Mouse (Mus musculus): Measurements from ENCODE around the gene Eef1akmt1. TPM values are rescaled to one million over a fixed set of nuclear protein-coding genes. Genes with fewer than 3 reads are reported as not detected.

Eef1akmt1 gene
- polyA plus RNA-seq, 1 experiment from 2014 or later = 85.9 TPM

DNA sequence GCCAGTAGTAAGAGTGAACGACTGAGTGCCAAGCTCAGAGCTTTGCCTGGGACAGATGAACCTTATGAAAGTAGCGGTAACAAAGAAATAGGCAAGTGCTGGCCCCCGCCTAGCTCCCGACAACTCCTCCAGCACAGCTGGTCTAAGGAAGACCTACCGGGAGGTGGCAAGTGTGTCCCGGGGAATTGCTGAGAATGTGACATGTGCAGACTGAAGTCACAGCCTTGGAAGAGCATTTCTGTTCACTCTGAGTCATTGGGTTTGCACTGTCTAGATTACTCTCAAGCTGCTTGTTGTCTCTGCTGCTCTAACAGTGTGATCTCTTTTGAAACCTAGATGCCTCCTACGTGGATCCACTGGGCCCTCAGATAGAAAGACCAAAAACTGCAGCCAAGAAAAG, 54.4 kb downstream of the Eef1akmt1 start:
- Histone ChIP-seq H3K4me3 (replicated peaks) (no peak overlapping the region), H3K9me3 (replicated peaks) (no peaks in the 10 kb centered on the region), H3K4me2 (replicated peaks) (no peak overlapping the region), H3K27me3 (no peaks in the 10 kb centered on the region), H3K36me3 (no peaks in the 10 kb centered on the region; the same call in 1 of the 2 replicates), H3K9ac (no peak overlapping the region), H3K27ac (replicated peaks) (no peak overlapping the region), H3K4me1 (no peaks in the 10 kb centered on the region)
- ATAC-seq (ENCODE audit: insufficient number of reproducible peaks, low FRiP score, low TSS enrichment, low read depth) = no peak
- WGBS = 82% methylated on average over 7 of the region's 7 CpGs

- no peaks in the 10 kb centered on the region; the same call in 1 of the 2 replicates for H3K36me3 ChIP-seq
- no peaks in the 10 kb centered on the region for H3K9me3 ChIP-seq (replicated peaks)
- ATAC-seq (ENCODE audit: insufficient number of reproducible peaks, low FRiP score, low TSS enrichment, low read depth) = no peak
- 61% methylated on average over 6 of the region's 6 CpGs for WGBS
- no peak overlapping the region for H3K4me2 ChIP-seq (replicated peaks)
- no peak overlapping the region for H3K27ac ChIP-seq (replicated peaks)
- no peak overlapping the region for H3K4me3 ChIP-seq (replicated peaks)
- no peaks in the 10 kb centered on the region for H3K27me3 ChIP-seq
- H3K4me1 ChIP-seq = no peaks in the 10 kb centered on the region
- no peak overlapping the region for H3K9ac ChIP-seq
These were observed 56.2 kb downstream of the Eef1akmt1 start for GRCm38 (mm10) chr14:57515156-57515762.

DNA sequence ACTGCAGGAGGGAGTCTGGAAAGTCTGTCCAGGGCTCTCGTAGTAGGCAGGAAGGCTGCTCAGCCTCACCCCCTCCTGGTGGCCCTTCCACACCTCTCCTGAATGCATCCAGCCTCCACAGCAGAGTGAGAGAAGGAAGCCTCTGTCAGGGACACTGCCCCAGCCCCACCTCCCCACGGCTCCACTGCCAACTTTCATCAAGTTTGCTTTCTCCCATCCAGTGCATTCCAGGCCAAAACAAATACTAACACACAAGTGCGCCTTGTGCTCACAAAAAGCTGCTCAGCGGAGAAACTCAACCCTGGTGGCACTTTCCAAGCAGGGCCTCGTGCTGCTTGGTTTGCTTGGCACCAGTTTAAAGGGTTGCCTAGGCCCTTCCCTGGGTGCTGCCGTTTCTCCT, 61.9 kb downstream of the Eef1akmt1 start:
- WGBS = 58% methylated on average over 6 of the region's 6 CpGs
- Histone ChIP-seq H3K9ac (no peak overlapping the region), H3K4me2 (replicated peaks) (no peak overlapping the region), H3K36me3 (no peaks in the 10 kb centered on the region), H3K4me3 (replicated peaks) (no peak overlapping the region), H3K27me3 (no peaks in the 10 kb centered on the region), H3K9me3 (replicated peaks) (no peaks in the 10 kb centered on the region), H3K27ac (replicated peaks) (no peak overlapping the region; the same call in 1 of the 2 replicates), H3K4me1 (no peaks in the 10 kb centered on the region)
- peak; percentile 72 for ATAC-seq (ENCODE audit: insufficient number of reproducible peaks, low FRiP score, low TSS enrichment, low read depth)

DNA sequence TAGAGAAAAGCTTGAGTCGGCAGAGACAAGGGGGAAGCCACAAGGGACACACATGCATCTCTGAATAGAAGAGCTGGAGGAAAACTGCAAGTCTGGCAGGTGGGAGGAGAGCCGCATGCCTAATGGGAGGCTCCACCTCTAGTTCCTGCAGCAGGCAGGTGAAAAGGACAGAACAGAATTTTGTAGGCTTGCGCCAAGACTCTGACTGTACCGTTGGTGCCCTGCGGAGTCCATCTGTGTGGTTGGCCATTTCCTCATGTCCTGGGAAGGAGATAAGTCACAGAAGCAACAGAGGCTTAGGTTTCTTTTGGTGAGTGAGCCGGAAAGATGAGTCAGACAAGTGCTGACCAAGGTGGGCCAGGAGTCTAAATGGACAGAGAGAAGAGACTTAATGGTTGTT, 67.7 kb downstream of the Eef1akmt1 start:
- WGBS = 88% methylated on average over 6 of the region's 6 CpGs
- no peak for ATAC-seq (ENCODE audit: insufficient number of reproducible peaks, low FRiP score, low TSS enrichment, low read depth)
- Histone ChIP-seq H3K4me2 (replicated peaks) (no peak overlapping the region), H3K36me3 (peaks cover 8% of the 10 kb centered on the region; the same call in 1 of the 2 replicates), H3K9ac (no peak overlapping the region), H3K4me1 (no peaks in the 10 kb centered on the region), H3K27ac (replicated peaks) (no peak overlapping the region), H3K4me3 (replicated peaks) (no peak overlapping the region), H3K27me3 (no peaks in the 10 kb centered on the region), H3K9me3 (replicated peaks) (no peaks in the 10 kb centered on the region)

Other genes starting within 250 kb of the Eef1akmt1 start
- gene Cryl1, start 173.1 kb downstream of the Eef1akmt1 start, polyA plus RNA-seq (2015; fragmentation: Nextera tagmentation; extraction: Ambion mirVana) = 38.5 and 47.8 TPM in 2 replicates
- gene Ift88, start 147.6 kb downstream of the Eef1akmt1 start, polyA plus RNA-seq (2015; fragmentation: Nextera tagmentation; extraction: Ambion mirVana) = 19.1 and 19.8 TPM in 2 replicates
- 5.9 and 8.1 TPM in 2 replicates for gene Il17d, start 46.8 kb downstream of the Eef1akmt1 start, polyA plus RNA-seq (2015; fragmentation: Nextera tagmentation; extraction: Ambion mirVana)
- gene Xpo4, start 93.8 kb upstream of the Eef1akmt1 start, polyA plus RNA-seq (2015; fragmentation: Nextera tagmentation; extraction: Ambion mirVana) = 18.8 and 20.3 TPM in 2 replicates
- not detected in 2 replicates for gene Gm49361, start 174.5 kb upstream of the Eef1akmt1 start, polyA plus RNA-seq (2015; fragmentation: Nextera tagmentation; extraction: Ambion mirVana)
- 23.3 TPM in 2 replicates for gene Lats2, start 186.8 kb upstream of the Eef1akmt1 start, polyA plus RNA-seq (2015; fragmentation: Nextera tagmentation; extraction: Ambion mirVana)
- gene Sap18, start 226.6 kb upstream of the Eef1akmt1 start, polyA plus RNA-seq (2015; fragmentation: Nextera tagmentation; extraction: Ambion mirVana) = 23.1 and 26.3 TPM in 2 replicates